Mouse (Mus musculus) myocyte (in vitro differentiated cells): ENCODE measurements around the gene Polr3b.

Source experiments
- E2F4 ChIP-seq: IDR thresholded peaks from one replicate; pipeline ENCODE4 v1.6.1; 2011; ENCODE audit warnings: mild to moderate bottlenecking, control low read depth, moderate library complexity; ENCODE audit not compliant: insufficient read depth
- MYOD1 ChIP-seq, 3 experiments: IDR thresholded peaks; one replicate each; pipeline ENCODE4 v1.6.1; 2011; ENCODE audit warnings: control low read depth in 2 of 3, low read depth in 2 of 3, mild to moderate bottlenecking in 2 of 3, moderate library complexity in 1 of 3; ENCODE audit not compliant: insufficient read length in 2 of 3, control insufficient read depth in 1 of 3
- POLR2A ChIP-seq: IDR thresholded peaks from one replicate; pipeline ENCODE4 v1.6.1; 2011; ENCODE audit warnings: low read depth, mild to moderate bottlenecking, control low read depth, moderate library complexity; ENCODE audit not compliant: insufficient read length
- POLR2AphosphoS2 ChIP-seq: IDR thresholded peaks from one replicate; pipeline ENCODE4 v1.6.1; 2011; ENCODE audit warnings: low read depth, control low read depth; ENCODE audit not compliant: insufficient read length

DNA sequence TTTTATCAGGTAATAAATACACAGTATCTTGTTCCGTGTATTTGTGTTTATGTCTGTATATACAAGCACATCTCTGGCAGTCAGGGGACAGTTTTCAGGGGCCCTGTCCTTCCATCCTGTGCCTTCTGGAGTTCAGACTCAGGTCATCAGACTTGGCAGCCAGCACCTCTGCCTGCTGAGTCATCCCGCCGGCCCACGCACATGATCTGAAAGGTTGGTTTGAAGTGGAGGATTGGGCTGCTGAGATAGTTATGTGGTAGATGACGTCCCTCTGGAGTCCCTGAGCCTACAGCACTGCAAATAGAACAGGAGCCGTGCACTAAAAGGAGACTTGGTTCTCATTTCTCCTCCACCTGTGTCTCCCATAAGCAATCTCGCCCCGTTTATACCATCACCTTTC is 79.0 kb downstream of the Polr3b start:
- TF ChIP-seq POLR2AphosphoS2, result no peak
- TF ChIP-seq POLR2A, result no peak
- TF ChIP-seq MYOD1 (IDR thresholded peaks at IDR 0.05; ENCODE audit: control insufficient read depth in 1 of 3, insufficient read length in 2 of 3, low read depth in 2 of 3), result no peak
- TF ChIP-seq E2F4, result no peak
